Mouse (Mus musculus) left cerebral cortex, adult 9 months (tissue): Measurements from ENCODE around the gene Sdk2.

Source experiments
- DNase-seq, 2 experiments: peaks; one replicate each; pipeline ENCODE4 v3.0.0; 2022; ENCODE audit warnings: low spot score in 2 of 2

The Sdk2 gene

GRCm38 (mm10) chr11:113791357-113792215 is 275.3 kb downstream of the Sdk2 start:
- peak; percentile 40 to 54 for DNase-seq

- DNase-seq: no peak
Observed at GRCm38 (mm10) chr11:113789101-113789500, 277.7 kb downstream of the Sdk2 start.

- no peak for DNase-seq
Observed at GRCm38 (mm10) chr11:113788183-113788789, 278.6 kb downstream of the Sdk2 start.

GRCm38 (mm10) chr11:113787432-113788182 is 279.2 kb downstream of the Sdk2 start:
- no peak for DNase-seq

- no peak for DNase-seq
Observed at GRCm38 (mm10) chr11:113787009-113787408, 279.8 kb downstream of the Sdk2 start.

GRCm38 (mm10) chr11:113786395-113786794 is 280.5 kb downstream of the Sdk2 start:
- no peak for DNase-seq

- peak in 1 of 2 experiments; percentile 49 for DNase-seq
Observed at GRCm38 (mm10) chr11:113785406-113786171, 281.3 kb downstream of the Sdk2 start.

- DNase-seq: no peak
Observed at GRCm38 (mm10) chr11:113784656-113785396, 282.0 kb downstream of the Sdk2 start.

GRCm38 (mm10) chr11:113782496-113782895 is 284.4 kb downstream of the Sdk2 start:
- no peak for DNase-seq

GRCm38 (mm10) chr11:113782006-113782405 is 284.8 kb downstream of the Sdk2 start:
- DNase-seq: no peak

GRCm38 (mm10) chr11:113779680-113780041 is 287.2 kb downstream of the Sdk2 start:
- DNase-seq: no peak

- no peak for DNase-seq
Observed at GRCm38 (mm10) chr11:113778733-113779679, 287.8 kb downstream of the Sdk2 start.

- no peak for DNase-seq
Observed at GRCm38 (mm10) chr11:113777878-113778464, 288.9 kb downstream of the Sdk2 start.

GRCm38 (mm10) chr11:113776851-113777511 is 289.9 kb downstream of the Sdk2 start:
- DNase-seq: no peak

- no peak for DNase-seq
Observed at GRCm38 (mm10) chr11:113774773-113775172, 292.1 kb downstream of the Sdk2 start.

GRCm38 (mm10) chr11:113773191-113773590 is 293.7 kb downstream of the Sdk2 start:
- DNase-seq: no peak

GRCm38 (mm10) chr11:113771187-113771586 is 295.7 kb downstream of the Sdk2 start:
- DNase-seq: no peak

- DNase-seq: no peak
Observed at GRCm38 (mm10) chr11:113768356-113768755, 298.5 kb downstream of the Sdk2 start.

- DNase-seq: no peak
Observed at GRCm38 (mm10) chr11:113767285-113767684, 299.6 kb downstream of the Sdk2 start.
